Mouse (Mus musculus) urinary bladder, adult 2 months (tissue): ENCODE data around the gene Plgrkt. TPM values are rescaled to one million over a fixed set of nuclear protein-coding genes. Genes with fewer than 3 reads are reported as not detected.
A peak's percentile ranks its signal among the peaks of the same experiment; 100 is the strongest.
"Not testable (repeated sequence)": the region's sequence is repeated elsewhere in the genome, so short reads cannot be mapped to it uniquely, and the experiment has no call there.

Source experiments
- DNase-seq: peaks from one replicate; pipeline ENCODE4 v3.0.0; 2022; ENCODE audit warnings: low spot score
- polyA plus RNA-seq: library from polyadenylated mRNA; depleted of rRNA; stranded (reverse); fragments of >200 nt; gene quantifications from 2 replicates; pipeline ENCODE4 v1.2.3, GENCODE M21; 2012; rRNA removed

The Plgrkt gene
- 88.9 and 108 TPM in 2 replicates for polyA plus RNA-seq

GRCm38 (mm10) chr19:29366969-29367622 lies at the start of gene Plgrkt, which contains the start of gene Cd274:
TSS of gene Plgrkt (minus strand) at chr19:29367390.
TSS of gene Cd274 (plus strand) at chr19:29367455.
- peak; percentile 43 for DNase-seq

GRCm38 (mm10) chr19:29416393-29416902 lies 49.3 kb upstream of the Plgrkt start:
- no peak for DNase-seq

GRCm38 (mm10) chr19:29414917-29415316 lies 47.7 kb upstream of the Plgrkt start:
- not testable (repeated sequence) for DNase-seq

- no peak for DNase-seq
These were observed 47.3 kb upstream of the Plgrkt start for GRCm38 (mm10) chr19:29414513-29414912.

GRCm38 (mm10) chr19:29412476-29413420 lies 45.6 kb upstream of the Plgrkt start:
- DNase-seq, result no peak

- no peak for DNase-seq
These were observed 43.4 kb upstream of the Plgrkt start, which contains the start of gene Pdcd1lg2 for GRCm38 (mm10) chr19:29410619-29411018. TSS of gene Pdcd1lg2 (plus strand) at chr19:29410919.

- DNase-seq, result no peak
These were observed 39.1 kb upstream of the Plgrkt start for GRCm38 (mm10) chr19:29406042-29407017.

GRCm38 (mm10) chr19:29405388-29405787 lies 38.2 kb upstream of the Plgrkt start:
- DNase-seq, result no peak

- DNase-seq, result no peak
These were observed 36.1 kb upstream of the Plgrkt start for GRCm38 (mm10) chr19:29403251-29403650.

- no peak for DNase-seq
These were observed 35.4 kb upstream of the Plgrkt start for GRCm38 (mm10) chr19:29402621-29403020.

GRCm38 (mm10) chr19:29400466-29400865 lies 33.3 kb upstream of the Plgrkt start:
- DNase-seq, result no peak

GRCm38 (mm10) chr19:29399786-29400185 lies 32.6 kb upstream of the Plgrkt start:
- DNase-seq, result no peak

GRCm38 (mm10) chr19:29396353-29396752 lies 29.2 kb upstream of the Plgrkt start:
- no peak for DNase-seq

- DNase-seq, result no peak
These were observed 27.5 kb upstream of the Plgrkt start for GRCm38 (mm10) chr19:29394721-29395120.

GRCm38 (mm10) chr19:29393333-29393732 lies 26.1 kb upstream of the Plgrkt start:
- no peak for DNase-seq

- no peak for DNase-seq
These were observed 24.1 kb upstream of the Plgrkt start for GRCm38 (mm10) chr19:29391279-29391678.

GRCm38 (mm10) chr19:29390483-29390882 lies 23.3 kb upstream of the Plgrkt start:
- no peak for DNase-seq

- DNase-seq, result no peak
These were observed 21.6 kb upstream of the Plgrkt start for GRCm38 (mm10) chr19:29388818-29389217.

- DNase-seq, result no peak
These were observed 18.6 kb upstream of the Plgrkt start for GRCm38 (mm10) chr19:29385822-29386221.

- no peak for DNase-seq
These were observed 17.8 kb upstream of the Plgrkt start for GRCm38 (mm10) chr19:29384994-29385393.

- DNase-seq, result no peak
These were observed 17.2 kb upstream of the Plgrkt start for GRCm38 (mm10) chr19:29384412-29384811.
